Mouse (Mus musculus) midbrain, postnatal 0 days (tissue): ENCODE results near the gene Dscaml1. TPM values are rescaled to one million over a fixed set of nuclear protein-coding genes. Genes with fewer than 3 reads are reported as not detected.

Experiments used
- ATAC-seq: fragments of 200-750 bp; cut with Nextera tagmentation; 2 replicates; pipeline ENCODE4 v1.8.0; 2017; ENCODE audit warnings: moderate number of reproducible peaks, mild to moderate bottlenecking, moderate TSS enrichment, moderate library complexity; ENCODE audit not compliant: low FRiP score
- DNase-seq: peaks from one replicate; pipeline ENCODE4 v3.0.0-alpha.2; 2015; ENCODE audit warnings: low spot score
- H3K27ac ChIP-seq: fragments of 300-500 bp; sonication (generic); 2 replicates; pipeline ENCODE4 v1.5.1; 2014; ENCODE audit warnings: low read depth, mild to moderate bottlenecking, low read length, mixed read lengths
- H3K27me3 ChIP-seq: fragments of 300-500 bp; sonication (generic); 2 replicates; pipeline ENCODE4 v1.6.1; 2014; ENCODE audit warnings: low read length, control low read depth, mixed read lengths; ENCODE audit not compliant: insufficient read depth
- H3K36me3 ChIP-seq: fragments of 300-500 bp; sonication (generic); 2 replicates; pipeline ENCODE4 v1.6.1; 2014; ENCODE audit warnings: low read length, control low read depth, mixed read lengths; ENCODE audit not compliant: insufficient read depth
- H3K4me1 ChIP-seq: fragments of 300-500 bp; sonication (generic); 2 replicates; pipeline ENCODE4 v1.6.1; 2014; ENCODE audit warnings: mild to moderate bottlenecking, control low read depth, antibody characterized with exemption, low read length, mixed read lengths; ENCODE audit not compliant: insufficient read depth
- H3K4me2 ChIP-seq: fragments of 300-500 bp; sonication (generic); 2 replicates; pipeline ENCODE4 v1.6.1; 2014; ENCODE audit warnings: low read depth, mild to moderate bottlenecking, low read length, mixed read lengths; ENCODE audit not compliant: poor library complexity, severe bottlenecking
- H3K4me3 ChIP-seq: fragments of 300-500 bp; sonication (generic); 2 replicates; pipeline ENCODE4 v1.5.1; 2014; ENCODE audit warnings: low read depth, mild to moderate bottlenecking, low read length, moderate library complexity
- H3K9ac ChIP-seq: fragments of 300-500 bp; sonication (generic); replicated peaks from 2 replicates; pipeline ENCODE4 v1.6.1; 2014; ENCODE audit warnings: mild to moderate bottlenecking, low read length, moderate library complexity, mixed read lengths; ENCODE audit not compliant: poor library complexity, severe bottlenecking
- H3K9me3 ChIP-seq: fragments of 300-500 bp; sonication (generic); 2 replicates; pipeline ENCODE4 v1.6.1; 2016; ENCODE audit warnings: low read length, control low read depth
- CTCF ChIP-seq: IDR thresholded peaks from 2 replicates; pipeline ENCODE4 v1.5.1; 2016; ENCODE audit warnings: antibody characterized with exemption, mild to moderate bottlenecking
- WGBS: fragments of 180-500 bp; shearing (Covaris S2); extraction: QIAGEN DNeasy Blood & Tissue Kit; methylation state at CpG from one replicate; pipeline ENCODE4 v1.1.7; 2014; 5-methylcytosine and 5-hydroxymethylcytosine counted together
- polyA plus RNA-seq: library from polyadenylated mRNA; unstranded; fragments of >200 nt; fragmentation: Nextera tagmentation; extraction: Ambion mirVana; gene quantifications from 2 replicates; pipeline ENCODE4 v1.2.1, GENCODE M21; 2015
- total RNA-seq: library from RNA; depleted of rRNA; stranded (reverse); fragments of >200 nt; gene quantifications from 2 replicates; pipeline ENCODE4 v1.2.3, GENCODE M21; 2014

Gene Dscaml1
- total and polyA plus RNA-seq, 2 experiments from 2014 or later: 14.6 to 42.1 TPM

GRCm38 (mm10) chr9:45451346-45451745, 24.9 kb downstream of the Dscaml1 start:
- H3K9ac ChIP-seq: no peak overlapping the region
- H3K4me3 ChIP-seq: no peak overlapping the region
- no peak overlapping the region for H3K4me2 ChIP-seq
- WGBS: 93% methylated on average over 4 of the region's 4 CpGs
- ATAC-seq: no peak
- no peaks in the 10 kb centered on the region for H3K27me3 ChIP-seq
- H3K9me3 ChIP-seq: no peaks in the 10 kb centered on the region
- H3K27ac ChIP-seq: no peak overlapping the region
- no peaks in the 10 kb centered on the region for H3K4me1 ChIP-seq
- H3K36me3 ChIP-seq: peaks cover 15% of the 10 kb centered on the region
- DNase-seq: no peak
- no peak for TF ChIP-seq CTCF

- no peaks in the 10 kb centered on the region for H3K4me1 ChIP-seq
- no peaks in the 10 kb centered on the region for H3K27me3 ChIP-seq
- peaks cover 8% of the 10 kb centered on the region; the same call in 1 of the 2 replicates for H3K36me3 ChIP-seq
- no peak for TF ChIP-seq CTCF
- H3K9me3 ChIP-seq: no peaks in the 10 kb centered on the region
- H3K27ac ChIP-seq: no peak overlapping the region
- no peak overlapping the region for H3K4me3 ChIP-seq
- no peak overlapping the region for H3K9ac ChIP-seq
- no peak for ATAC-seq
- 83% methylated on average over 10 of the region's 10 CpGs for WGBS
- DNase-seq: no peak
- no peak overlapping the region for H3K4me2 ChIP-seq
These were observed 27.6 kb downstream of the Dscaml1 start for GRCm38 (mm10) chr9:45454032-45454431.

- WGBS: 39% methylated on average over 8 of the region's 8 CpGs
- Histone ChIP-seq H3K9ac (no peak overlapping the region), H3K4me3 (no peak overlapping the region), H3K27me3 (no peaks in the 10 kb centered on the region), H3K27ac (no peak overlapping the region), H3K36me3 (peaks cover 8% of the 10 kb centered on the region; the same call in 1 of the 2 replicates), H3K9me3 (no peaks in the 10 kb centered on the region), H3K4me1 (no peaks in the 10 kb centered on the region), H3K4me2 (no peak overlapping the region)
- TF ChIP-seq CTCF: no peak
- ATAC-seq (no peak), DNase-seq (peak; percentile 46)
These were observed 28.6 kb downstream of the Dscaml1 start for GRCm38 (mm10) chr9:45454889-45455610.

GRCm38 (mm10) chr9:45457200-45457599, 30.8 kb downstream of the Dscaml1 start:
- ATAC-seq (no peak), DNase-seq (no peak)
- TF ChIP-seq CTCF: no peak
- no peak overlapping the region for H3K4me2 ChIP-seq
- H3K4me1 ChIP-seq: no peaks in the 10 kb centered on the region
- no peak overlapping the region for H3K9ac ChIP-seq
- H3K27ac ChIP-seq: no peak overlapping the region
- no peaks in the 10 kb centered on the region for H3K36me3 ChIP-seq
- no peak overlapping the region for H3K4me3 ChIP-seq
- WGBS: 40% methylated on average over 7 of the region's 7 CpGs
- H3K9me3 ChIP-seq: no peaks in the 10 kb centered on the region
- H3K27me3 ChIP-seq: no peaks in the 10 kb centered on the region

- 44% methylated on average over 14 of the region's 14 CpGs for WGBS
- Histone ChIP-seq H3K9ac (no peak overlapping the region), H3K27me3 (no peaks in the 10 kb centered on the region), H3K27ac (no peak overlapping the region), H3K4me2 (no peak overlapping the region), H3K4me3 (no peak overlapping the region), H3K36me3 (no peaks in the 10 kb centered on the region), H3K9me3 (no peaks in the 10 kb centered on the region), H3K4me1 (no peaks in the 10 kb centered on the region)
- DNase-seq (peak; percentile 22), ATAC-seq (no peak)
- TF ChIP-seq CTCF: no peak
These were observed 31.9 kb downstream of the Dscaml1 start for GRCm38 (mm10) chr9:45458363-45458762.

GRCm38 (mm10) chr9:45465396-45466019, 39.1 kb downstream of the Dscaml1 start:
- no peak for DNase-seq
- ATAC-seq: no peak
- Histone ChIP-seq H3K9me3 (no peaks in the 10 kb centered on the region), H3K4me1 (peaks cover 11% of the 10 kb centered on the region), H3K9ac (no peak overlapping the region), H3K36me3 (no peaks in the 10 kb centered on the region), H3K4me2 (no peak overlapping the region), H3K27me3 (no peaks in the 10 kb centered on the region), H3K4me3 (no peak overlapping the region), H3K27ac (no peak overlapping the region)
- no peak for TF ChIP-seq CTCF
- 55% methylated on average over 6 of the region's 6 CpGs for WGBS
